Mouse (Mus musculus): ENCODE measurements around the gene Dbr1. TPM values are rescaled to one million over a fixed set of nuclear protein-coding genes. Genes with fewer than 3 reads are reported as not detected.

The Dbr1 gene
- total RNA-seq, 4 experiments from 2014 or later: 14.8 to 17.9 (median 16.7) TPM

DNA sequence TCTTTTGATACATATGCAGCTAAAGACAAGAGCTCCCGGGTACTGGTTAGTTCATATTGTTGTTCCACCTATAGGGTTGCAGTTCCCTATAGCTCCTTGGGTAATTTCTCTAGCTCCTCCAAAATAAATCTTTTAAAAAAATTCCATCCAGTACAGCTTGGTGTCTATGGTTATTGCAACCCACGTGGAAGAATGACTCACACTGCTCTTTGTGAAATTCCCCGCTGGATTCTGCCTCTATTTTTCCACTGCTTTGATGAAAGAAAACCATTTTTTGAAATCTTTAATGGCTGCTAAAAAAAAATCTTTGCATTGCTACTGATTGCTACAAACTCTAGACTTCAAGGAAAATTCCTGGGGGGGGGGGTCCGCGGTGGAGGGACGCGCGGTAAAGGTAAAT is 44.1 kb downstream of the Dbr1 start:
- no peak for DNase-seq (ENCODE audit: low spot score in 2 of 2)

DNA sequence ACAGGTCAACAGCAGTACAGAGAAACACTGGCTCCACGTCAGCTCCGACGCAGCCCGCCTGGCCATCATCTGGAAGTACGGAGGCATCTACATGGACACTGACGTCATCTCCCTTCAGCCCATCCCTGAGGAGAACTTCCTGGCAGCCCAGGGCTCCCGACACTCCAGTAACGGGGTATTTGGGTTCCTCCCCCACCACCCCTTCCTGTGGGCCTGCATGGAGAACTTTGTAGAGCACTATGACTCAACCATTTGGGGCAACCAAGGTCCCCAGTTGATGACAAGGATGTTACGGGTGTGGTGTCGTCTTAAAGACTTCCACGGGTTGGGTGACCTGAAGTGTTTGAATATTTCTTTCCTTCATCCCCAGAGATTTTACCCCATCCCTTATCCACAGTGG is 44.6 kb downstream of the Dbr1 start:
- no peak for DNase-seq (ENCODE audit: low spot score in 2 of 2)

DNA sequence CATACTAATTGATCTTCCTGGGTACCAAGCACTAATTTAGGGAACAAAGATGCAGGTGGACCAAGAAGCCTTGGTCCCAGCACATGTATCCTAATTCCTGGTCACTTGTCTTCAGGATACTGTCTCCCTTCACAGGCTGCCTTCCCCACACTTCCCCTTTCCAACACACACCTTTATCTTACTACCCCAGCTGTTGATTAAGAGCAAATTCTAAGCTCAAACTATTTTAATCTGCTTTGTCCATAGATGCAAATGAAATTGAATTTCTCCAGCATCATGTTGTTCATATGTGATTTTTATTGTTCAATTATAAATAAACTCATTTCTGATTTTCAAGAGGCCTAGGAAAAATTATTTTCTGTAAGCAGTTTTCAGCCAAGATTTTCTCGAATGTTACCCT is 46.4 kb downstream of the Dbr1 start:
- DNase-seq (ENCODE audit: low spot score in 2 of 2): no peak

DNA sequence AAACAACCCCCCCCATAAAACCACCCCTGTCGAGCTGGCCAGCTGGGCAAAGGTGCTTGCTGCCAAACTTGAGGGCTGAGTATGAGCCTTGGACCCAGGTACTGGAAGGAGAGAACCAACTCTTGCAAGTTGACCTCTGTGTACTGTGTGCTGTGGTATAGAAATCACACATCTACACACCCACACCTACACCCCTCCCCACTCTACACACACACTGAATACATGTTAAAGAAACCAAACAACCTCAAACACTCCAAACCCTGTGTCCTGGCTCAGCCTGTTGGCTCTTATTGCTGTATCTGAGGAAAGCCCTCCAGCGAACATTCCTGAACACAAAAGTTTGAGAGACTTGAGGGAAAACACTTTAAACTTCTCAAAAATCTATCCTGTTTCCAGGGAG is 47.4 kb downstream of the Dbr1 start:
- no peak for DNase-seq (ENCODE audit: low spot score in 2 of 2)

DNA sequence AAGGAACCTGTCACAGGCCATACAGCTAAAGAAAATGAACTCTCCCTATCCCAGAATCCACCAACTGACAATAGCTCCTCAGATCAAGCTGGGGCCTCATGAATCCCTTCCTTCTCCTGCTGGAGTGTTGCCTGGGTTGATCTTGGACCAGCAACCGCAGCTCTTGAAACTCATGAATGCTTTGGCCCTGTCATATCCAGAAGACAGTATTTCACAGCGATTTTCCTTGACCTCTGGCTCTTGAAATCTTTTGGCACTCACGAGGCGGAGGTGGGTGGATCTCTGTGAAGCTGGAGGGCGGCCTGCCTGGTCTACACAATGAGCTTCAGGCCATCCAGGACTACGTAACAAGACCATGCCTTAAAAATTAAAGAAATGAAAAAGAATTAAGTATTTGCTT is 48.5 kb downstream of the Dbr1 start:
- no peak for DNase-seq (ENCODE audit: low spot score in 2 of 2)

DNA sequence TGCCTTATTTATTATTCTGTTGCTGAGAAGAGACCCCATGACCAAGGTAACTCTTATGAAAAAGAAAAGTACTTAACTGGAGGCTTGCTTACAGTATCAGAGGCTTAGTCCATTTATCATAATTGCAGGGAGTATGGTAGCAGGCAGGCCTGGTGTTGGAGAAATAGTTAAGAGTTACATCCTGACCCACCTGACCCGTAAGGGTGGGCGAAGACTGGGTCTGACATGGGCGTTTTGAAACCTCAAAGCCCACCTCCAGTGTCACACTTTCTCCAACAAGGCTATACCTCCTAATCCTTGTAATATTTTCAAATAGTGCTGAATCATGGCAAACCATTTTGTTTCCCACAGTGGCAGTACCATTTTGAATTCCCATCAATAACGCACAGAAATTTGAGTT is 53.0 kb downstream of the Dbr1 start:
- DNase-seq (ENCODE audit: low spot score in 2 of 2): no peak

DNA sequence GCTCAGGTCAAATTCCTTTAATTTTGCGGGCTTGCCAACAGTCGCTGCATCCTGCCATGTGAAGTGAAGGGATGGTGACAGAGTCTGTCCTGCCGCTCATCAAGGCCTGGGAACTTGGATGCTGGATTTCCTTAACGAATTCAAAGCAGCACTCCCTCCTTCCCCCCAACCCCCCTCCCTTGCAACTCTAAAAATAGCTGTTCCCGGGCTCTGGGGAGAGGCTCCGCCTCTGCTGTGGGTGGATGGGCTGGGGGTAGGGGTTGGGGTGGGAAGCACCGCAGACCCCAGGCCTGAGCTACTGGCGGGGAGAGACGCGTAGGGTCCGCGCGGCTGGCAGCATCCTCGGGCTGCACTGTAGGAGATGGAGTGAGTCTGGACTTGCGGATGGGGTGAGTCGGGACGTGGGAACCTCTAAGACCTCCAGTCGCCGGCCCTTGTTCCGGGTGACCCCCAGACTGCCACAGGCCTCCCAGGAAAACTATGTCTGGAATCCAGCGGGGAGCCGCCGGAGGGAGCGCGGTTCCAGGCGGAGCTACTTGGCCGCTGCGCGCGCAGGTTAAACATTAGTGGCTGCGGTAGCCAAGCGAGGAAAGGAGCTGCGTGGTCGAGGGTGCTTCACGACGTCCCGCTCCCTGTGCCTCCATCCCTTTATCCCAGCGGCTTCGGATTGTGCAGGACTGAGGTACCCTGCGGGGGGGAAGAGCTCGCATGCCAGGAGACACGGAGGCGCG is 53.8 kb downstream of the Dbr1 start, which contains the start of gene Dzip1l:
Gene Dzip1l (plus strand): TSS at position 216 of the 731 bp plus-strand sequence.
- peak; percentile 71 to 73 for DNase-seq (ENCODE audit: low spot score in 2 of 2)

DNA sequence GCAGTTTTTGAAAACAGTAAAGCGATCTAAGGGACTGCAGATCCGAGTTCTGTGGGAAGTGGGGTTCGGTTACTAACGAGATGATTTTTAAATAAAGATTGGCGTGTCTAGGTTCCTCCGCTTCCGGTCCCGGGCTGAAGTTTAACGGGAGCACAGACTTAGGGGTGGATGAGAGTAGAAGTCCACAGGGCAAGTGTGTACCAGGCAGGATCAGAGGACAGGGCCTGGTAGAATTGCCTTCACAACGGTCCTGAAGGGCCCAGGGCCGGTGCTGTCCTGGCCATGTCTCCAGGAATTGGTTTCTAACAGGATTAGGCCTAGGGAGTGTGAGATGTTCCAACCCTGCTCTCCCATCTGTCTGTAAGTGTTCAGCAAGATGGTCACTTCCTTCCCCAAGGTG is 54.5 kb downstream of the Dbr1 start:
- no peak for DNase-seq (ENCODE audit: low spot score in 2 of 2)

DNA sequence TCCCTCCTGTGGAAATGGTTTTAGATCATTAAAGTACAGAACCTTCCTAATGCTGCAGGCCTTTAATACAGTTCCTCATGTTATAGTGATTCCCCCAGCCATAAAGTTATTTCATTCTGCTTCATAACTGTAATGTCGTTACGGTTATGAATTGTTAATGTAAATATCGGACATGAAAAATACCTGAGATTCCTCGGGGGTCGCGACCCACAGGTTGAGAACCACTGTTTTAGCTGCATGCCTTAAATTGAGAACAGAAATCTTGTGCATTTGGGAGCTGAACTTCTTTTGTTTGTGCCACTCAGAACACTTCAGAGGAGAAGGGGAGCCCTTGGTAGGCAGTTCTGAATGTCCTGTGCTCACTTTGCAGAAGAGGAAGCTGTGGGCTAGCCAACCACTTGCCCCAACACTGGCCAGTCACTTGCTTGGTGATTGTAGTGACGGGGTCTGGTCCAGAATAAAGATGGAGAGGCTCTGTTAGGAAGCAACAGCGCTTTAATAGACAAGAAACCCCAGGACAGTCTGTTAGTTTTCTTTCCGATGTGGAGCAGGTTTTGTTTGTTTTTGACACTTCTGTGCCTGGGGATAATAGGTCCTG is 55.0 kb downstream of the Dbr1 start:
- peak in 1 of 2 experiments; percentile 20 for DNase-seq (ENCODE audit: low spot score in 2 of 2)

DNA sequence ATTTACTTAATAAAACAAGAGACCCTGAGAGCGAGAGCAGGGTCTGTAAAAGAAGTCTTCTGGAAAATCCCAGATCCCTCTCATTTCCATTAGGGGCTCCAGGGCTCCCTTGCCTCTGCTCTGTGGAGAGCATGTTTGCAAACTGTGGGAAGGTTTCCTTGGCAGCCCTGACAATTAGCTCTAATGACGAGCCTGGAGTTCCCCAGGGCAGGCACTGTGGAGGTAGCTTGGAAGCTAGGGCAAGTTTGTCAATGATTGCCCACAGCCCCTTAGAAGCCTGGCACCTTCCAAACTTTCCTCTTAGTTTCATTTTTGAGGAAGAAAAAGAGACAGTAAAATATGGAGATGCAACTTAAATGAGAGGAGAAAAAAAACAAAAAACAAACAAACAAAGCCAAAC is 56.2 kb downstream of the Dbr1 start:
- DNase-seq (ENCODE audit: low spot score in 2 of 2): no peak

DNA sequence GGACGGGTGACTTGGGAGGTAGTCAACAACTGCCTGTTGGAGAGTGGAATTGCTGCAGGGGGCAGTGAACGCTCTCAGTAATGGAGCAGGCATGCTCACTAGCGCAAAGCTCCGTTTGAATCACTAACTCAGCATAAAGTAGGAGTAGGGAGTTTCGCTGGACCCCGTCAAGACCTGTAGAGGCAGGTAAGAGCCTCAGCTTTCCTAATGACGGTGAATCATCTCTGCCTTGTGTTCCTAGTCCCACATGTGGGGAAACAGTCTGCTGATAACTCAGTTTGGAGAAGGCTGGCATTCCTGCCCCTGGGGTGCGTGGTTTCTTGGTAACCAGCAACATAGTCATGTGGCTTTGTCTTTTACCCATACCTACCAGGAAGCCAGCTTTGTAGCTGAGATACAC is 56.7 kb downstream of the Dbr1 start:
- no peak for DNase-seq (ENCODE audit: low spot score in 2 of 2)

Other genes starting within 250 kb of the Dbr1 start
- 1 to 10 TPM; 1.2 to 3.0 (median 2.3) TPM for gene Esyt3, start 217.2 kb upstream of the Dbr1 start, total RNA-seq (2022)
- gene Mras, start 138.4 kb upstream of the Dbr1 start, total RNA-seq (2022): 100 to 1,000 TPM; 140 to 166 (median 153) TPM
- under 1 TPM in 3 of 4 experiments, not detected in 1; 0.37 to 0.72 (median 0.44) TPM for gene Nme9, start 124.3 kb upstream of the Dbr1 start, total RNA-seq (2022)
- gene Armc8, start 6.9 kb upstream of the Dbr1 start, total RNA-seq (2022): 10 to 100 TPM; 55.8 to 61.7 (median 57.5) TPM
- gene A4gnt, start 36.7 kb downstream of the Dbr1 start, total RNA-seq (2022): under 1 TPM in 3 of 4 experiments, not detected in 1; 0.13 to 0.23 (median 0.18) TPM
- gene Dzip1l, start 53.7 kb downstream of the Dbr1 start, total RNA-seq (2022): 10 to 100 TPM; 24.2 to 26.2 (median 25.5) TPM
- gene Cldn18, start 141.5 kb downstream of the Dbr1 start, total RNA-seq (2022): not detected